Mouse (Mus musculus): ENCODE data around the gene Map3k5. TPM values are rescaled to one million over a fixed set of nuclear protein-coding genes. Genes with fewer than 3 reads are reported as not detected.

Map3k5 gene
- polyA plus RNA-seq, 1 experiment, result 2.2 TPM

- TF ChIP-seq POLR2A (IDR thresholded peaks at IDR 0.05; ENCODE audit: borderline replicate concordance, extremely low read depth, insufficient read depth, insufficient read length, poor library complexity, severe bottlenecking), result no peak
- TF ChIP-seq CTCF (IDR thresholded peaks at IDR 0.05; ENCODE audit: borderline replicate concordance, extremely low read depth, insufficient read depth, insufficient read length), result no peak
Measured at GRCm38 (mm10) chr10:19994469-19995450, 60.5 kb downstream of the Map3k5 start.

GRCm38 (mm10) chr10:19996151-19996550, 61.9 kb downstream of the Map3k5 start:
- TF ChIP-seq CTCF (IDR thresholded peaks at IDR 0.05; ENCODE audit: borderline replicate concordance, extremely low read depth, insufficient read depth, insufficient read length) (no peak), POLR2A (IDR thresholded peaks at IDR 0.05; ENCODE audit: borderline replicate concordance, extremely low read depth, insufficient read depth, insufficient read length, poor library complexity, severe bottlenecking) (no peak)
- DNase-seq (ENCODE audit: low read depth), result no peak

More at GRCm38 (mm10) chr10:19994469-19995450, 60.5 kb downstream of the Map3k5 start:
- no peak for DNase-seq (ENCODE audit: low read depth)

DNA sequence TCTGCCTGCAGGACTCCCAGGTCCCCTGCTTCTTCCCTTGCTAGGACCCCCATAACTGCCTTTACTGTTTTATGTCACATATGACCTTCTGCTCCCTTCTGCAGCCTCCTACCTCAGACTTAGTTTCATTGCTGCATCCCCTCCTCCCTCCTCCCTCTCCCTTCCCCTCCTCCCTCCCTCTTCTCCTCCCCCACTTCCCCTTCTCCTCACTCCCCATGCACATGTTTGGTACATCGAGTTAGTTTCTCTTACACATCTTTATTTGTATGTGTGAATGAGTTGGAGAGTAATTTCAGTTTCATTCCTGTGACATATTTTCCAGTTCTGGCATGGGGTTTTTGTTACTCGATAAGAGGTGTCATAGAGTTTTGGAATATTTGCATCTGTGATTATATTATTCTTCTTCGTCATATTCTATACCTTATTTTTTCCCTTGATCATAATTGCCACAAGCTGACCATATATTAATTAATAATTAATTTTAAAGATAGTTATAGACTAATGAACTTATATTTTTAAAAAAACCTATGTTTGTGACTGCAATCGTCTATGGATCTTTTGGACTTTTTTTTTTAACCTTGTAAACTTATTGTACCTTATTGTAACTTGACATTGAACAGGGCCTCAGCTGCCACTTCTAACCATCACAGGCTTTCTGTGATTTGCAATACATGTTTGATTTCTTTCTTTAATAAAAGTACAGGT, 65.6 kb downstream of the Map3k5 start:
- TF ChIP-seq CTCF (IDR thresholded peaks at IDR 0.05; ENCODE audit: borderline replicate concordance, extremely low read depth, insufficient read depth, insufficient read length) (no peak), POLR2A (IDR thresholded peaks at IDR 0.05; ENCODE audit: borderline replicate concordance, extremely low read depth, insufficient read depth, insufficient read length, poor library complexity, severe bottlenecking) (no peak)
- DNase-seq (ENCODE audit: low read depth), result no peak

GRCm38 (mm10) chr10:20000408-20000770, 66.1 kb downstream of the Map3k5 start:
- no peak for DNase-seq (ENCODE audit: low read depth)
- no peak for TF ChIP-seq POLR2A (IDR thresholded peaks at IDR 0.05; ENCODE audit: borderline replicate concordance, extremely low read depth, insufficient read depth, insufficient read length, poor library complexity, severe bottlenecking)
- TF ChIP-seq CTCF (IDR thresholded peaks at IDR 0.05; ENCODE audit: borderline replicate concordance, extremely low read depth, insufficient read depth, insufficient read length), result no peak

DNA sequence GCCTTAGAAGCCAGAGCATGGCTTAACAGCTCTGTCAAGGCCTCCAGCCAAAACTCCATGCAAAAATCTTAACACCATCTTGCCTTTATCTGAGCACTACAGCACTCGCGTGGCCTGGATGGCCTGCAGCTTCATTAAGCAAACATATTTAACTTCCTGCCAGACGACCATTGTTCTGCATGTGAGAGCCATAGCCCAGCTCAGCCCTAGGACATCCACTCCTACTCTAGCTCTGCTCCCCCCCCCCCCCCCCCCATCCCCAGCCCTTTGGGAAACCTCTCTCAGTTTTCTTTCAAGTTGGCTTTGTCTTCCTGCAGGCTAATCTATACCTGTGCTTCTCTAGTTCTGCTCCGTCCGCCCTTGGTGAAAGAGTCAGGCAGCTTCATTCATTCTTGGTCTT, 67.7 kb downstream of the Map3k5 start:
- TF ChIP-seq CTCF (IDR thresholded peaks at IDR 0.05; ENCODE audit: borderline replicate concordance, extremely low read depth, insufficient read depth, insufficient read length) (no peak), POLR2A (IDR thresholded peaks at IDR 0.05; ENCODE audit: borderline replicate concordance, extremely low read depth, insufficient read depth, insufficient read length, poor library complexity, severe bottlenecking) (no peak)

DNA sequence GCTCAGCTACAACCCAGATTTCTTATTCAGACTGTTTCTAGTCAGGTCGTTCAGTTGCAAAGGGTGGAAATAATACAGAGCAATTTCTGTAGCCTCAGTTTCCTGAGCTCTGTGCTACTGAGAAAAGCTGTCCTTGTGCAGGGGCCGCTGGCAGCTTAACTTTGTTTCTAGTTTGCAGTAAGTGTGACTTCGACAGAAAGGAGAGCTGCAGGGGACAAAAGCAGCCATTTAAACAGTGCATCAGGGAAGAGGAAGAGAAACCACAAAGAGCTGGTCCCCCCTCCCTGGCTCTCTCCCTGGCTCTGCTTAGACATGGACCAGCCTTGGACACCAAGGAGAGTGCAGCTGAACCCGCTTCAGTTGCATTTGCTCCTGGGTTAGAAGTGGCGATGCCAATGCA, 68.7 kb downstream of the Map3k5 start:
- no peak for DNase-seq (ENCODE audit: low read depth)
- no peak for TF ChIP-seq POLR2A (IDR thresholded peaks at IDR 0.05; ENCODE audit: borderline replicate concordance, extremely low read depth, insufficient read depth, insufficient read length, poor library complexity, severe bottlenecking)
- no peak for TF ChIP-seq CTCF (IDR thresholded peaks at IDR 0.05; ENCODE audit: borderline replicate concordance, extremely low read depth, insufficient read depth, insufficient read length)

More for the DNA sequence above, 67.7 kb downstream of the Map3k5 start:
- DNase-seq (ENCODE audit: low read depth), result peak; percentile 31

GRCm38 (mm10) chr10:20004786-20005185, 70.5 kb downstream of the Map3k5 start:
- DNase-seq (ENCODE audit: low read depth), result no peak
- TF ChIP-seq POLR2A (IDR thresholded peaks at IDR 0.05; ENCODE audit: borderline replicate concordance, extremely low read depth, insufficient read depth, insufficient read length, poor library complexity, severe bottlenecking) (no peak), CTCF (IDR thresholded peaks at IDR 0.05; ENCODE audit: borderline replicate concordance, extremely low read depth, insufficient read depth, insufficient read length) (no peak)

DNA sequence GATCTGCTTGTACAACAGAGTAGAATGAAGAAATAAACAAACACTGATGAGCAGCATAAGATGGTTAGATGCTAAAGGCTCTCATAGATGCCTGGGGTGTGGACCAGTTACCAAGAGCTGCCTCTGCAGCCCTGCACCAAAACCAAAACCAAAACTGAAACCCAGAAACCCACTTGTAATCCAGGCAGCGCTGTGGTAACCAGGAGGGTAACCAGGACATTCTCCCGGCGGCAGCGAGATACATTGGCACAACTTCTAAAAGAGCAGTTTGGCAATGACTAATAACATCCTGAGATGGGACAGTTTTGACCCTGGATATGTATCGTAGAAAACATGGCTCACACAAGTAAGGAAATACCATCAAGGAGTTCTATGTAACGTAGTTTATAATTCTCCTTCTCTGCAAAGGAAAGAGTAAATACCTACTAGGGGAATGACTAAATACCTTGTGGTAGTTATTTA, 71.2 kb downstream of the Map3k5 start:
- DNase-seq (ENCODE audit: low read depth), result no peak
- no peak for TF ChIP-seq CTCF (IDR thresholded peaks at IDR 0.05; ENCODE audit: borderline replicate concordance, extremely low read depth, insufficient read depth, insufficient read length)
- TF ChIP-seq POLR2A (IDR thresholded peaks at IDR 0.05; ENCODE audit: borderline replicate concordance, extremely low read depth, insufficient read depth, insufficient read length, poor library complexity, severe bottlenecking), result no peak

DNA sequence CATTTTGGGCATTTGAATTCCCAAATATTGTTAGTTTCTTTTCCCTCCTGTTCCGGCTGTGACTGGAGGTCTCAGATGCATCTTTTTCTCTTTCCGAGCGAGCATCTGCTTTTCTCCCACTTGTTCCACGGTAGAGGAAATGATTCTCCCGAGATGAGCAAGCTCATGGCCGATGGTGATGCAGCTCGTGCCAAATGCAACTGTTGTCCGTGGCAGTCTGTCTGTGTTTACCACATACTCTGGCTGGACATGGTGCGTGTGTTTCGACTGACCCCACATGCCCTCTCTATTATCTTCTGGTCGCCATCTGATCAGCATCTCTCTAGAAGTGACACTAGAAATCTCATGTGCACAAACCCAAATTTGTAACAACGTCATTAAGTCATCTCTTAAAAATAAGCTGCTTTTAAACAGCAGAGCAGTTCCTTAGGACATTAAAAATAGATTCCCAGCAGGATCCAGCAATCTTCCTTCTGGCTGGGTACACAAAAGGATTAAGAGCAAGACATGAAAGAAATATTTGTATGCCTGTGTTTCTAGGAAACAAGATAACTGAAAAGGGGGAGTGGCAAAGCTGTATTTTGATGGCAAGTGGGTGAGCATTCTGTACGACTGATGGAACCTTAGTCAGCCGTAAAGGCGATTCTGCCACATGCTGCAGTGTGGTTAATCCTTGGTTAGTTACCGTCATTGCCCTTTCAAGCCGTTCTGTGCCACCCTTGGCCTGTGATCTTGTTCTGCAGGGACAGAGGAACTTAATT, 72.2 kb downstream of the Map3k5 start:
- peak; percentile 49 for DNase-seq (ENCODE audit: low read depth)
- no peak for TF ChIP-seq POLR2A (IDR thresholded peaks at IDR 0.05; ENCODE audit: borderline replicate concordance, extremely low read depth, insufficient read depth, insufficient read length, poor library complexity, severe bottlenecking)

- DNase-seq (ENCODE audit: low read depth), result no peak
- TF ChIP-seq POLR2A (IDR thresholded peaks at IDR 0.05; ENCODE audit: borderline replicate concordance, extremely low read depth, insufficient read depth, insufficient read length, poor library complexity, severe bottlenecking) (no peak), CTCF (IDR thresholded peaks at IDR 0.05; ENCODE audit: borderline replicate concordance, extremely low read depth, insufficient read depth, insufficient read length) (no peak)
Measured at GRCm38 (mm10) chr10:20009310-20009709, 75.0 kb downstream of the Map3k5 start.

GRCm38 (mm10) chr10:20010018-20010417, 75.7 kb downstream of the Map3k5 start:
- no peak for DNase-seq (ENCODE audit: low read depth)
- TF ChIP-seq CTCF (IDR thresholded peaks at IDR 0.05; ENCODE audit: borderline replicate concordance, extremely low read depth, insufficient read depth, insufficient read length) (no peak), POLR2A (IDR thresholded peaks at IDR 0.05; ENCODE audit: borderline replicate concordance, extremely low read depth, insufficient read depth, insufficient read length, poor library complexity, severe bottlenecking) (no peak)
